Mouse (Mus musculus) olfactory bulb, adult 2 months (tissue): ENCODE data around the gene Sec24a.

Experiments used
- CTCF ChIP-seq: fragments of 200-500 bp; IDR thresholded peaks from 2 replicates; pipeline ENCODE4 v1.5.1; 2012; ENCODE audit warnings: low read depth, mild to moderate bottlenecking, low read length, moderate library complexity; ENCODE audit not compliant: insufficient read depth
- POLR2A ChIP-seq: fragments of 200-500 bp; IDR thresholded peaks from 2 replicates; pipeline ENCODE4 v1.6.1; 2012; ENCODE audit warnings: mild to moderate bottlenecking, low read depth, low read length, moderate library complexity; ENCODE audit not compliant: insufficient read depth

GRCm38 (mm10) chr11:51780773-51781267 lies 17.4 kb upstream of the Sec24a start:
- no peak for TF ChIP-seq POLR2A
- no peak for TF ChIP-seq CTCF
